Mouse (Mus musculus) hindbrain, postnatal 0 days (tissue): ENCODE data around the gene Dach2. TPM values are rescaled to one million over a fixed set of nuclear protein-coding genes. Genes with fewer than 3 reads are reported as not detected.

Experiments used
- ATAC-seq: fragments of 200-750 bp; cut with Nextera tagmentation; 2 replicates; pipeline ENCODE4 v1.8.0; 2017; ENCODE audit warnings: mild to moderate bottlenecking, moderate TSS enrichment, moderate library complexity
- DNase-seq: peaks from one replicate; pipeline ENCODE4 v3.0.0-alpha.2; 2015; ENCODE audit warnings: low spot score
- H3K27ac ChIP-seq: fragments of 300-500 bp; sonication (generic); 2 replicates; pipeline ENCODE4 v1.5.1; 2014; ENCODE audit warnings: mild to moderate bottlenecking
- H3K27me3 ChIP-seq: fragments of 300-500 bp; sonication (generic); 2 replicates; pipeline ENCODE4 v1.6.1; 2014; ENCODE audit warnings: low read length, mixed read lengths; ENCODE audit not compliant: insufficient read depth
- H3K36me3 ChIP-seq: fragments of 300-500 bp; sonication (generic); 2 replicates; pipeline ENCODE4 v1.6.1; 2014; ENCODE audit warnings: low read length, mixed read lengths; ENCODE audit not compliant: insufficient read depth
- H3K4me1 ChIP-seq: fragments of 300-500 bp; sonication (generic); 2 replicates; pipeline ENCODE4 v1.6.1; 2014; ENCODE audit warnings: antibody characterized with exemption, low read length, mixed read lengths; ENCODE audit not compliant: insufficient read depth
- H3K4me2 ChIP-seq: fragments of 300-500 bp; sonication (generic); 2 replicates; pipeline ENCODE4 v1.6.1; 2014; ENCODE audit warnings: low read depth, mild to moderate bottlenecking, low read length, moderate library complexity, mixed read lengths
- H3K4me3 ChIP-seq: fragments of 300-500 bp; sonication (generic); 2 replicates; pipeline ENCODE4 v1.5.1; 2014; ENCODE audit warnings: low read length
- H3K9ac ChIP-seq: fragments of 300-500 bp; sonication (generic); replicated peaks from 2 replicates; pipeline ENCODE4 v1.6.1; 2014; ENCODE audit warnings: mild to moderate bottlenecking, low read length, moderate library complexity, mixed read lengths
- H3K9me3 ChIP-seq: fragments of 300-500 bp; sonication (generic); 2 replicates; pipeline ENCODE4 v1.6.1; 2016; ENCODE audit warnings: low read length, mixed read lengths
- CTCF ChIP-seq: IDR thresholded peaks from 2 replicates; pipeline ENCODE4 v1.5.1; 2016; ENCODE audit warnings: antibody characterized with exemption, control low read depth, low read depth
- WGBS: fragments of 180-500 bp; shearing (Covaris S2); extraction: QIAGEN DNeasy Blood & Tissue Kit; methylation state at CpG from one replicate; pipeline ENCODE4 v1.1.7; 2014; 5-methylcytosine and 5-hydroxymethylcytosine counted together
- polyA plus RNA-seq: library from polyadenylated mRNA; unstranded; fragments of >200 nt; fragmentation: Nextera tagmentation; extraction: Ambion mirVana; gene quantifications from 2 replicates; pipeline ENCODE4 v1.2.1, GENCODE M21; 2015
- total RNA-seq: library from RNA; depleted of rRNA; stranded (reverse); fragments of >200 nt; gene quantifications from 2 replicates; pipeline ENCODE4 v1.2.3, GENCODE M21; 2014

Gene Dach2
- total and polyA plus RNA-seq, 2 experiments from 2014 or later, result 14.4 to 15.0 TPM

DNA sequence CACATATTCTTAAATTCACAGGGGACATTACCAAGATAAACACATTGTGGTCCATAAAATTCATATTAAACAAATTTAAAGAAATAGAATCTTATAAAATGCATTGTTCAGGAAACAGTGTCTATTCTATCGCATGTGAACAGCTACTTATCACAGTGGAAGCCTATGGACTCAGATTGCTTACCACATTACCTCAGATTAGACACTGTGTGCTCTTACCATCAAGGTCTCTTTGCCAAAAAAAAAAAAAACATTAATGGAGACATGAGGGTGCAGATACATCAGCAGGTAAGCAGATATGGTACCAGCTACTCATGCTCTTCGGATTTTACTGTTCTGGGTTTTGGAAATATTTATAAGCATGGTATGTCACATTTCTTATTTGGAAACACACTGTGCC, 415.1 kb downstream of the Dach2 start:
- Histone ChIP-seq H3K4me2 (no peak overlapping the region), H3K4me1 (no peaks in the 10 kb centered on the region), H3K9ac (no peak overlapping the region), H3K36me3 (no peaks in the 10 kb centered on the region), H3K27me3 (no peaks in the 10 kb centered on the region), H3K9me3 (no peaks in the 10 kb centered on the region), H3K27ac (no peak overlapping the region), H3K4me3 (no peak overlapping the region)
- 79% methylated on average over 2 of the region's 2 CpGs for WGBS
- TF ChIP-seq CTCF, result no peak
- ATAC-seq (no peak), DNase-seq (no peak)

DNA sequence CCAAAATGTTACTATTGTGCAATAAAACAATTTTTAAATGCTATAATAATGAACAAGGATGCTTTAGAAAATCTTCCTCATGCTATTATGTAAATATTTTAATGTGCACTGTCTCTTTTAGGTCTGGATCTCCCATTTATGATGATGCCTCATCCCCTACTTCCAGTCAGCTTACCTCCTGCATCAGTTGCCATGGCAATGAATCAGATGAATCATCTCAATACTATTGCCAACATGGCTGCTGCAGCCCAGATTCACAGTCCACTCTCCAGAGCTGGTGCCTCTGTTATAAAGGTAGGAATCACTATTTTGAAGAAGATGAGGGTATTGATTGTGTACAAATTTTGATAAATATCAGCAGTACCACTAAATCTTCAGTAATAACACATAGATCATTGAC, 426.8 kb downstream of the Dach2 start:
- Histone ChIP-seq H3K9me3 (no peaks in the 10 kb centered on the region), H3K4me3 (no peak overlapping the region), H3K9ac (no peak overlapping the region), H3K4me2 (no peak overlapping the region), H3K27ac (no peak overlapping the region), H3K27me3 (no peaks in the 10 kb centered on the region), H3K36me3 (no peaks in the 10 kb centered on the region), H3K4me1 (no peaks in the 10 kb centered on the region)
- DNase-seq (peak; percentile 37), ATAC-seq (peak; percentile 59; the same call in 1 of the 2 replicates)
- no peak for TF ChIP-seq CTCF

DNA sequence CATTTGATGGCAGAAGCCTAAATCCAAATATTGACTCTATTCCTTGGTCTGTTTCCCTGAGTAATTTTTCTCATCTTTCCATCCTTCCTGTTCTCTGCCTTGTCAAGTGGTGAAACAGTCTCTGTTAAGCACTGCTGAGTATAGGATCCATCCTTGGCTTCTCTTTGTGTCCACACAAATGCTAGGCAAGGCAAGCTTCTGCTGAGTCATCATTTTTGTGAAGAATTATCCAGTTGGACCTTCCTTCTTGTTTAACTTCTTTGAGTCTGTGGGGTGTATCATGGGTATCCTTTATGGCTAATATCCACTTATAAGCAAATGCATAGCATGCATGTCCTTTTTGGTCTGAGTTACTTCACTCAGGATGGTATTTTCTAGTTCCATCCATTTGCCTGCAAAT, 449.8 kb downstream of the Dach2 start:
- DNase-seq (no peak), ATAC-seq (no peak)
- H3K9me3 ChIP-seq, result no peaks in the 10 kb centered on the region
- no peak for TF ChIP-seq CTCF
- no peaks in the 10 kb centered on the region for H3K4me1 ChIP-seq
- no peak overlapping the region for H3K9ac ChIP-seq
- H3K27ac ChIP-seq, result no peak overlapping the region
- H3K27me3 ChIP-seq, result no peaks in the 10 kb centered on the region
- H3K4me2 ChIP-seq, result no peak overlapping the region
- H3K36me3 ChIP-seq, result no peaks in the 10 kb centered on the region
- no peak overlapping the region for H3K4me3 ChIP-seq

DNA sequence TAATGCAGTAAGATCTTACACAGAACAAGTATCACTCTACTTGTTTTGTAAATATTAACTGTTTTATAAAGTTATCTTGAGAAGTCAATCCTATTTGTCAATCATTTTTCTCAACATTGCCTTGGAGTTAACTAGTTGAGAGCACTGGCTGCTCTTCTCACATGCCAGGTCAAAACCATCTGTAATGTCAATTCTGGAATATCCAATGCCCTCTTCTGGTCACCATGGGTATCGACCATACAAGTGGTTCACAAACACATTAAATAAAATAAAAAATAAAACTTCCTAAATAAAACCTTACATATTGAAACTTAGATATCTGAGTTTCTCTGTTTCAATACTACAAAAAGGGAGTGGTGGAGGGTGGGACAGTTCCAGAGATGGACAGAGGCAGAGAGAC, 495.0 kb downstream of the Dach2 start:
- no peak for DNase-seq

DNA sequence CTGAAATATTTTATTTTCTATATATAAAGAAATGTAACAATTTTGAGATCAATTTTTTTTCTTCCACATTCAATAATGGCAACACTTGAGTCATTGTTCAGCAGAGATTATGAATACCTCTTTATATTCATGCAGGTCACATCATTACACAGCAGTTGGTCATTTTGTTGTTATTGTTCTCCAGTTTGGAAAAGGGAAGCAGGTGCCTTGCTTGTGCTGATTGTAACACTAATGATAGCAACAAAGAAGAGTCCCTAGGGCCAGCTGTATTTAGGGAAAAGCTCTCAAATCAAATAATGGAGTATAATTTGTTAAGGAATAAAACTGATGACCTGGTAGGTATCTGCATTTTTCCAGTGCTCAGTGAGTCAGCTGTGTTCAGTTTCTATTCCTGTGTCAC, 513.1 kb downstream of the Dach2 start:
- Histone ChIP-seq H3K4me1 (no peaks in the 10 kb centered on the region), H3K4me3 (no peak overlapping the region), H3K4me2 (no peak overlapping the region), H3K27me3 (no peaks in the 10 kb centered on the region), H3K27ac (no peak overlapping the region), H3K9me3 (no peaks in the 10 kb centered on the region), H3K36me3 (no peaks in the 10 kb centered on the region), H3K9ac (no peak overlapping the region)
- ATAC-seq, result no peak
- no peak for TF ChIP-seq CTCF
- DNase-seq, result no peak

More for the DNA sequence above, 495.0 kb downstream of the Dach2 start:
- WGBS, result 28% methylated on average over 1 of the region's 1 CpGs
- H3K36me3 ChIP-seq, result no peaks in the 10 kb centered on the region
- no peak for ATAC-seq
- no peaks in the 10 kb centered on the region for H3K4me1 ChIP-seq
- no peak overlapping the region for H3K9ac ChIP-seq
- no peak overlapping the region for H3K4me3 ChIP-seq
- no peaks in the 10 kb centered on the region for H3K27me3 ChIP-seq
- no peaks in the 10 kb centered on the region for H3K9me3 ChIP-seq
- H3K4me2 ChIP-seq, result no peak overlapping the region
- peak; percentile 32; the same call in 1 of the 2 replicates for TF ChIP-seq CTCF
- no peak overlapping the region for H3K27ac ChIP-seq

DNA sequence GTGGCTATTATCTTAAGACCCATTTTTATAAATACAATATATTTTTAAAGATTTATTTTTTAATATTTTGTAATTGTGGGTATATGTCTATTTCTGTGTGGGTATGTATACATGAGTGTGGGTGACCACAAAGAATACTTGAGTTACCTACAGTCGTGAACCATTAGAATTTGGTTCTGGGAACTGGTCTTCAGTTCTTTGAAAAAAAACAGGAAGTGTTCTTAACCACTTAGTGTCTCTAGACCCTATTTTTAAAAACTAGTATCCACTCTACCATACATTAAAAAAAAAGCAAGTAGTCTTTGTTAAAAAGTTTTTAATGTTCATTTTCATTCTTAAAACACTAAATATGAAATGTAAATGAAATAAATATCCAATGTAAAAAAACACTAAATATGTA, 529.5 kb downstream of the Dach2 start:
- H3K27ac ChIP-seq, result no peak overlapping the region
- H3K4me3 ChIP-seq, result no peak overlapping the region
- H3K27me3 ChIP-seq, result no peaks in the 10 kb centered on the region
- H3K36me3 ChIP-seq, result no peaks in the 10 kb centered on the region
- ATAC-seq (no peak), DNase-seq (no peak)
- no peak for TF ChIP-seq CTCF
- H3K9me3 ChIP-seq, result no peaks in the 10 kb centered on the region
- no peak overlapping the region for H3K4me2 ChIP-seq
- H3K9ac ChIP-seq, result no peak overlapping the region
- 64% methylated on average over 1 of the region's 1 CpGs for WGBS
- H3K4me1 ChIP-seq, result no peaks in the 10 kb centered on the region

DNA sequence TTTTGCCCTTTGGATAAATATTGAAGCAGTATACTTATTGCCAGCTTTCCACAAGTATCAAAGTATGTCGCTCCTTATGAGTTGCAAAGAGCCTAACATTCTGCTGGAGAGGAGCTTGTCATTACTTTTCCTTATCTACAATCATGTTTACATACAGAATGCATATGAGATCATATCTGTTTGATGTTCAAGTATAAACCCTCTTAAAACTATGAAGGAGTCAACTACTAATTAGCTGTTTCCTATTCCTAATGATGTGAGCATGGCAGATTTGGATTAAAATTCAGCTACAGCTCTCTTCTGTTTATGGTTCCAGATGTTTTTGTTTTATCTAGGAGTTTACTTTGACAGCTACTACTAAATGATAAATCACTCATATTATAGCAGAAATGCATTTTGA, 535.8 kb downstream of the Dach2 start:
- ATAC-seq (no peak), DNase-seq (no peak)
- TF ChIP-seq CTCF, result no peak
- Histone ChIP-seq H3K4me1 (no peaks in the 10 kb centered on the region), H3K9ac (no peak overlapping the region), H3K9me3 (no peaks in the 10 kb centered on the region), H3K27me3 (no peaks in the 10 kb centered on the region), H3K36me3 (no peaks in the 10 kb centered on the region), H3K27ac (no peak overlapping the region), H3K4me3 (no peak overlapping the region), H3K4me2 (no peak overlapping the region)
- WGBS, result 98% methylated on average over 1 of the region's 1 CpGs
